Comparison of ENCODE assay signal across 24 mouse cellular contexts in genomic region chr9:34665361-34666129, GRCm38 (mm10).
DNase-seq lines count a peak whose midpoint lies in the region; ATAC-seq and TF ChIP-seq lines count a peak whose summit lies in the region.
"Had no signal": no experiment of that assay in that cellular context is flagged by ENCODE, and none has a peak within 500 bp of the region (broad histone marks: within the 10 kb centered on the region; RNA-seq: fewer than 3 reads in every experiment).

No protein-coding gene starts in this region.

- no peak overlapping the region for H3K4me3 ChIP-seq in forebrain, embryonic 13.5 days
- no peak overlapping the region for H3K4me3 ChIP-seq in forebrain, embryonic 11.5 days (ENCODE audit: low read depth, low read length)
- H3K4me3 ChIP-seq in hindbrain, postnatal 0 days (ENCODE audit: low read length) = no peak overlapping the region
- no peak overlapping the region for H3K4me3 ChIP-seq in hindbrain, embryonic 11.5 days (ENCODE audit: low read depth, low read length)
- no peak overlapping the region for H3K4me3 ChIP-seq in lung, embryonic 14.5 days (ENCODE audit: low read depth, low read length)
- H3K4me3 ChIP-seq in midbrain, embryonic 14.5 days (replicated peaks; ENCODE audit: low read depth, low read length) = no peak overlapping the region
- H3K4me3 ChIP-seq in midbrain, embryonic 13.5 days (replicated peaks) = no peak overlapping the region
- H3K4me3 ChIP-seq: erythroblast, embryonic 14.5 days; heart, embryonic 10.5 days; hindbrain, embryonic 13.5 days; limb, embryonic 13.5 days; midbrain, embryonic 10.5 days had no signal

- TF ChIP-seq CTCF in hindbrain, postnatal 0 days (IDR thresholded peaks at IDR 0.05; ENCODE audit: low read depth) = no peak
- no peak for TF ChIP-seq CTCF in lung, embryonic 14.5 days (IDR thresholded peaks at IDR 0.05; ENCODE audit: low read depth)

- H3K27me3 ChIP-seq in forebrain, embryonic 13.5 days = peaks cover 54% of the 10 kb centered on the region
- no peaks in the 10 kb centered on the region for H3K27me3 ChIP-seq in forebrain, embryonic 11.5 days (ENCODE audit: control insufficient read depth, insufficient read depth, low read length)
- H3K27me3 ChIP-seq in hindbrain, postnatal 0 days (ENCODE audit: insufficient read depth, low read length) = no peaks in the 10 kb centered on the region
- H3K27me3 ChIP-seq in hindbrain, embryonic 11.5 days (ENCODE audit: control insufficient read depth, insufficient read depth, low read length) = no peaks in the 10 kb centered on the region
- no peaks in the 10 kb centered on the region for H3K27me3 ChIP-seq in lung, embryonic 14.5 days (ENCODE audit: insufficient read depth, low read length)
- no peaks in the 10 kb centered on the region for H3K27me3 ChIP-seq in midbrain, embryonic 14.5 days (ENCODE audit: control insufficient read depth, insufficient read depth, low read length)
- H3K27me3 ChIP-seq in midbrain, embryonic 13.5 days = no peaks in the 10 kb centered on the region
- H3K27me3 ChIP-seq: limb, embryonic 13.5 days had no signal

- peaks cover 19% of the 10 kb centered on the region for H3K4me1 ChIP-seq in forebrain, embryonic 13.5 days
- H3K4me1 ChIP-seq in forebrain, embryonic 11.5 days (replicated peaks; ENCODE audit: control insufficient read depth, insufficient read depth, low read length) = peaks cover 7% of the 10 kb centered on the region; the same call in 1 of the 2 replicates
- H3K4me1 ChIP-seq in hindbrain, postnatal 0 days (ENCODE audit: insufficient read depth, low read length) = peaks cover 7% of the 10 kb centered on the region; the same call in 1 of the 2 replicates
- no peaks in the 10 kb centered on the region for H3K4me1 ChIP-seq in hindbrain, embryonic 11.5 days (replicated peaks; ENCODE audit: control insufficient read depth, insufficient read depth, low read length)
- 0 out of 2 replicates have a peak, but pooled peaks cover 6% of the 10 kb centered on the region for H3K4me1 ChIP-seq in lung, embryonic 14.5 days (ENCODE audit: insufficient read depth)
- H3K4me1 ChIP-seq in midbrain, embryonic 14.5 days (ENCODE audit: control insufficient read depth, insufficient read depth, low read length) = 0 out of 2 replicates have a peak, but pooled peaks cover 3% of the 10 kb centered on the region
- peaks cover 24% of the 10 kb centered on the region for H3K4me1 ChIP-seq in midbrain, embryonic 13.5 days (replicated peaks)
- H3K4me1 ChIP-seq: limb, embryonic 13.5 days had no signal

- H3K27ac ChIP-seq in forebrain, embryonic 13.5 days = no peak overlapping the region
- no peak overlapping the region for H3K27ac ChIP-seq in forebrain, embryonic 11.5 days (ENCODE audit: low read depth, low read length)
- no peak overlapping the region for H3K27ac ChIP-seq in hindbrain, postnatal 0 days
- no peak overlapping the region for H3K27ac ChIP-seq in hindbrain, embryonic 11.5 days (ENCODE audit: low read depth, low read length)
- H3K27ac ChIP-seq in lung, embryonic 14.5 days (ENCODE audit: low read depth) = peak overlapping the region; percentile 46; the same call in 1 of the 2 replicates
- no peak overlapping the region for H3K27ac ChIP-seq in midbrain, embryonic 14.5 days (replicated peaks; ENCODE audit: low read depth, low read length)
- no peak overlapping the region for H3K27ac ChIP-seq in midbrain, embryonic 13.5 days
- H3K27ac ChIP-seq: heart, embryonic 10.5 days; hindbrain, embryonic 13.5 days; limb, embryonic 13.5 days; midbrain, embryonic 10.5 days had no signal

- WGBS in forebrain, embryonic 13.5 days = 30% methylated on average over 15 of the region's 15 CpGs
- 69% methylated on average over 15 of the region's 15 CpGs for WGBS in forebrain, embryonic 11.5 days
- 52% methylated on average over 15 of the region's 15 CpGs for WGBS in hindbrain, postnatal 0 days
- WGBS in hindbrain, embryonic 11.5 days = 82% methylated on average over 15 of the region's 15 CpGs
- 44% methylated on average over 15 of the region's 15 CpGs for WGBS in lung, embryonic 14.5 days
- 64% methylated on average over 15 of the region's 15 CpGs for WGBS in midbrain, embryonic 14.5 days
- WGBS in midbrain, embryonic 13.5 days = 62% methylated on average over 15 of the region's 15 CpGs

- no peak for DNase-seq in forebrain, embryonic 11.5 days (ENCODE audit: low spot score)
- peak; percentile 55 for DNase-seq in hindbrain, postnatal 0 days (ENCODE audit: low spot score)
- DNase-seq in hindbrain, embryonic 11.5 days (ENCODE audit: low spot score) = no peak
- DNase-seq in lung, embryonic 14.5 days = peak; percentile 86
- no peak for DNase-seq in lung, postnatal 25 days (ENCODE audit: low spot score)
- DNase-seq in midbrain, embryonic 14.5 days = peak; percentile 59
- DNase-seq: adrenal gland, adult 2 months; adrenal gland, postnatal 36 days; cerebellum, adult 2 months; cerebellum, postnatal 14 days; gastrocnemius, postnatal 14 days; heart, postnatal 36 days; kidney, adult 11 months; thymus, adult 2 months; thymus, postnatal 36 days had no signal

- no peaks in the 10 kb centered on the region for H3K36me3 ChIP-seq in forebrain, embryonic 13.5 days (ENCODE audit: poor library complexity, severe bottlenecking)
- H3K36me3 ChIP-seq in forebrain, embryonic 11.5 days (ENCODE audit: control insufficient read depth, insufficient read depth, low read length) = no peaks in the 10 kb centered on the region
- H3K36me3 ChIP-seq in hindbrain, postnatal 0 days (ENCODE audit: insufficient read depth, low read length) = no peaks in the 10 kb centered on the region
- no peaks in the 10 kb centered on the region for H3K36me3 ChIP-seq in hindbrain, embryonic 11.5 days (ENCODE audit: control insufficient read depth, insufficient read depth, low read length)
- no peaks in the 10 kb centered on the region for H3K36me3 ChIP-seq in lung, embryonic 14.5 days (ENCODE audit: insufficient read depth)
- no peaks in the 10 kb centered on the region for H3K36me3 ChIP-seq in midbrain, embryonic 14.5 days (ENCODE audit: control insufficient read depth, insufficient read depth, low read length)
- no peaks in the 10 kb centered on the region for H3K36me3 ChIP-seq in midbrain, embryonic 13.5 days
- H3K36me3 ChIP-seq: heart, embryonic 10.5 days; hindbrain, embryonic 13.5 days; limb, embryonic 13.5 days; midbrain, embryonic 10.5 days had no signal

- no peak overlapping the region for H3K4me2 ChIP-seq in forebrain, embryonic 13.5 days
- no peak overlapping the region for H3K4me2 ChIP-seq in forebrain, embryonic 11.5 days (ENCODE audit: low read depth, low read length, severe bottlenecking)
- H3K4me2 ChIP-seq in hindbrain, postnatal 0 days (ENCODE audit: low read depth, low read length) = no peak overlapping the region
- no peak overlapping the region for H3K4me2 ChIP-seq in hindbrain, embryonic 11.5 days (replicated peaks; ENCODE audit: low read depth, low read length)
- no peak overlapping the region for H3K4me2 ChIP-seq in lung, embryonic 14.5 days
- H3K4me2 ChIP-seq in midbrain, embryonic 14.5 days (ENCODE audit: low read length) = no peak overlapping the region
- no peak overlapping the region for H3K4me2 ChIP-seq in midbrain, embryonic 13.5 days (replicated peaks)
- H3K4me2 ChIP-seq: hindbrain, embryonic 13.5 days; limb, embryonic 13.5 days; liver, embryonic 11.5 days had no signal

- H3K9me3 ChIP-seq in forebrain, embryonic 13.5 days (replicated peaks) = no peaks in the 10 kb centered on the region
- H3K9me3 ChIP-seq in forebrain, embryonic 11.5 days (ENCODE audit: control insufficient read depth, low read length) = no peaks in the 10 kb centered on the region
- H3K9me3 ChIP-seq in hindbrain, postnatal 0 days (ENCODE audit: low read length) = no peaks in the 10 kb centered on the region
- no peaks in the 10 kb centered on the region for H3K9me3 ChIP-seq in hindbrain, embryonic 11.5 days (ENCODE audit: control insufficient read depth, low read length)
- no peaks in the 10 kb centered on the region for H3K9me3 ChIP-seq in lung, embryonic 14.5 days (ENCODE audit: low read depth, low read length)
- H3K9me3 ChIP-seq in midbrain, embryonic 14.5 days (ENCODE audit: control insufficient read depth, low read length) = no peaks in the 10 kb centered on the region
- no peaks in the 10 kb centered on the region for H3K9me3 ChIP-seq in midbrain, embryonic 13.5 days
- H3K9me3 ChIP-seq: heart, embryonic 10.5 days; hindbrain, embryonic 13.5 days; limb, embryonic 13.5 days; midbrain, embryonic 10.5 days had no signal

- H3K9ac ChIP-seq in forebrain, embryonic 13.5 days = no peak overlapping the region
- no peak overlapping the region for H3K9ac ChIP-seq in forebrain, embryonic 11.5 days (ENCODE audit: low read length)
- H3K9ac ChIP-seq in hindbrain, postnatal 0 days (replicated peaks; ENCODE audit: low read length) = no peak overlapping the region
- H3K9ac ChIP-seq in hindbrain, embryonic 11.5 days (ENCODE audit: low read depth, low read length) = no peak overlapping the region
- no peak overlapping the region for H3K9ac ChIP-seq in lung, embryonic 14.5 days
- no peak overlapping the region for H3K9ac ChIP-seq in midbrain, embryonic 14.5 days (replicated peaks; ENCODE audit: low read length)
- H3K9ac ChIP-seq in midbrain, embryonic 13.5 days (replicated peaks) = no peak overlapping the region
- H3K9ac ChIP-seq: hindbrain, embryonic 13.5 days; limb, embryonic 13.5 days had no signal

- ATAC-seq in forebrain, embryonic 13.5 days = 0 out of 2 replicates have a peak, but pooled peaks have one; percentile 38
- no peak for ATAC-seq in forebrain, embryonic 11.5 days (replicated peaks; ENCODE audit: low FRiP score)
- ATAC-seq in hindbrain, postnatal 0 days = no peak
- no peak for ATAC-seq in hindbrain, embryonic 11.5 days (ENCODE audit: low FRiP score)
- peak; percentile 69 for ATAC-seq in lung, embryonic 14.5 days (ENCODE audit: insufficient read depth)
- no peak for ATAC-seq in midbrain, embryonic 14.5 days (ENCODE audit: low FRiP score, low TSS enrichment)
- ATAC-seq in midbrain, embryonic 13.5 days = no peak
- ATAC-seq: activated CD4-positive, CD25-positive, alpha-beta regulatory T cell, adult 4 months had no signal

Comparison
In these comparisons a context has a peak if more than half of its experiments do, and no peak if none do; other contexts are left out.
1. ATAC-seq: peak in forebrain, embryonic 13.5 days (single experiment) and lung, embryonic 14.5 days (single experiment); none in forebrain, embryonic 11.5 days (single experiment), hindbrain, postnatal 0 days (single experiment), hindbrain, embryonic 11.5 days (single experiment), midbrain, embryonic 14.5 days (single experiment) and midbrain, embryonic 13.5 days (single experiment).
2. DNase-seq: peak in hindbrain, postnatal 0 days (single experiment), lung, embryonic 14.5 days (single experiment) and midbrain, embryonic 14.5 days (single experiment); none in forebrain, embryonic 11.5 days (single experiment), hindbrain, embryonic 11.5 days (single experiment) and lung, postnatal 25 days (single experiment).